Mouse (Mus musculus) MEL-GATA-1-ER (cell line): ENCODE data around the gene Rps4x.
A peak's percentile ranks its signal among the peaks of the same experiment; 100 is the strongest.

Experiments used
- DNase-seq: peaks from one replicate; pipeline ENCODE4 v3.0.0-alpha.2; 2012; ENCODE audit warnings: low read depth; ENCODE audit errors: extremely low read depth

Gene Rps4x

GRCm38 (mm10) chrX:102188712-102189497 lies at the start of gene Rps4x:
Gene Rps4x (minus strand): TSS chrX:102189394.
- DNase-seq = peak; percentile 60

DNA sequence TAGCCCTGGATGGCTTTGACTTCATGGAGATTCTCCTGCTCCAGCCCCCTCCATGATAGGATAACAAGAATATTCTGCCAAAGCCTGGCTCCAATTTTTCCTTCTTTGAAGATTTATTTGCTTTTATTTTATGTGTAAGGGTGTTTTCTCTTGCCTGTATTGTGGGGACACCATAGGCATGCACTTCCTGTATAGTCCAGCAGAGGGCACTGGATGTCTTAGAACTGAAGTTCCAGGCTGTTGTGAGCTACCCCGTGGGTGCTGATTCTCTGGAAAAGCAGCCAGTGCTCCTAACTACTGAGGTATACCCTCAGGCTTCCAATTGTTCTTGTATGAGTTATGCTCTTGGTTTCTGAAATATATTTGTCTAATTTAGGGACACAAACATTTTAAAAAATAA lies 29.9 kb upstream of the Rps4x start:
- peak; percentile 70 for DNase-seq

DNA sequence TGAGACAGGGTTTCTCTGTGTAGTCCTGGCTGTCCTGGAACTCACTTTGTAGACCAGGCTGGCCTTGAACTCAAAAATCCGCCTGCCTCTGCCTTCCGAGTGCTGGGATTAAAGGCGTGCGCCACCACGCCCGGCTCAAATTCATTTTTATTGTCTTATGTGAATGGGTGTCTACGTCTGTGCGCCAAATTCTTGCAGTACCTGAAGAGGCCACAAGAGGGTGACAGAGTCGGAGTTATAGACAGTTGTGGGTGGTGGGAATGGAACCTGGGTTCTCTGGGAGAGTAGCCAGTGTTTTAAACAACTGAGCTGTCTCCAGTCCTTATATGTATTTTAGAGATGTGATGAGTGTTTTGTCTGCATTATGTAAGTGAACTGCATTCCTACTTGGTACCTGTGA lies 26.2 kb upstream of the Rps4x start:
- DNase-seq = peak; percentile 71

GRCm38 (mm10) chrX:102190840-102191239 lies 1.6 kb upstream of the Rps4x start:
- DNase-seq = no peak

DNA sequence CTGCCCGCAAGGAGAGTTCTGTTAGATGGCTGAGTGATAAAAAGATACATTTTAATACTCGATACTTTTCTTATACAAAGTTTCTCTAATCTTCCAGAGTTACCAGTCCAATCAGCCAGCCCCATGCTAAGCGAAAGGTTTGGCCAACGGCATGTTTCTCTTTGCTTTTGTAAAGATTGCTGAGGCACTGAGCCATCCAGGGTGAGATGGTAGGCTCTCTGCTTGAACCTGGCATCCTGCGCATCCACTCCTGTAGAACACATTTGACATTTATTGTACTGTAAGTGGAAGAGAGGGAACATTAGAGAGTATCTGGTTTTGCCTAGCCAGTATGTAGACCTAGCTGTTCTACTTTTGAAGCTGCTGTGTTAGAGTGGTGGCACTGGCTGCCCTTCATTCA lies 387 bp upstream of the Rps4x start:
- DNase-seq = no peak

DNA sequence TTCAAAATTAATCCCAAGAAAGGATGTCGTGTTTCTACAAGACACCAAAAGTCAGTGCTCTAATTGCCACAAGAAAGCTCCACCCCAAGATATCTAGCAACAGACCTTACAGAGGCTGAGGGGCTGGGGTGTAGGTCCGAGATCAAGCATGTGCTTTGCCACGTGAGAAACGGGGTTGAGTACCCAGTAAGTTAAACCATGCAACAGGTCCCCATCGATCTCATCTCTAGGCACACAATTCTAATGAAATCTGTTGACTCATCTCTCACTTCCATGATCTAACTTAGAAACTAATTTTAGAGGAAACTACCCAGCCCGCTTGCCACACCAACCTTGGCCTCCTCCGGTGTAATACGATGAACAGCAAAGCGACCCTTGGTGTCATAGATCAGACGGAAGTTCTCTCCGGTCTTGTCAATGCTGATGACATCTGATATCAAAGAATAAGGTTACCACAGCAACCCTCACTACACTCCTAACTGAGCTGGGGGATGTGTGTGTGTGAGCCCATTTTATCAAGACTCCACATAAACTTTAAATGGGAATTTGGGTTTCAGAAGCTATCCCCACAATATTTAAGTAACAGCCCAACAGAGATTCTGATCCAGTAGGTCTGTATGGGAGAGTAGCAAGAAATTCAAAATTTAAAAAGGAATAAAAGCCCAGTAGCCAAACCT lies 2.0 kb downstream of the Rps4x start:
- no peak for DNase-seq

DNA sequence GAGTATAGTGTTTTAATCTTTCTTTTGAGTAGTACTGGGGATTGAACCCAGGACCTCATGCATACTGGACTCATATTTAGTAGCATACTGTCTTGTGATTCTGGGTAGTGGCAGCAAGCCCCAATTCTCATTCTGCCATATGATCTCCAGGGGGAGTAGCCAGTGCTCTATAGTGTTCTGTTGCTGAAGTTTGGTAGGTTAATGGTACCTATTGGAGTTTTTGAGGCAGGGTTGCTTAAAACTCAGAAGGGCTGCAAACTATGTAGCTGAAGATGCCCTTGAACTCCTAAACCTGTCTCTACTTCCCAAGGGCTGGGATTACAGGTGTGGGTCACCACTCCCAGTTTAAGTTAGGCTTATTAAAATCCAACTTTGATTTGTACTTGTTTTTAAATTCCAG lies 6.6 kb downstream of the Rps4x start:
- no peak for DNase-seq

DNA sequence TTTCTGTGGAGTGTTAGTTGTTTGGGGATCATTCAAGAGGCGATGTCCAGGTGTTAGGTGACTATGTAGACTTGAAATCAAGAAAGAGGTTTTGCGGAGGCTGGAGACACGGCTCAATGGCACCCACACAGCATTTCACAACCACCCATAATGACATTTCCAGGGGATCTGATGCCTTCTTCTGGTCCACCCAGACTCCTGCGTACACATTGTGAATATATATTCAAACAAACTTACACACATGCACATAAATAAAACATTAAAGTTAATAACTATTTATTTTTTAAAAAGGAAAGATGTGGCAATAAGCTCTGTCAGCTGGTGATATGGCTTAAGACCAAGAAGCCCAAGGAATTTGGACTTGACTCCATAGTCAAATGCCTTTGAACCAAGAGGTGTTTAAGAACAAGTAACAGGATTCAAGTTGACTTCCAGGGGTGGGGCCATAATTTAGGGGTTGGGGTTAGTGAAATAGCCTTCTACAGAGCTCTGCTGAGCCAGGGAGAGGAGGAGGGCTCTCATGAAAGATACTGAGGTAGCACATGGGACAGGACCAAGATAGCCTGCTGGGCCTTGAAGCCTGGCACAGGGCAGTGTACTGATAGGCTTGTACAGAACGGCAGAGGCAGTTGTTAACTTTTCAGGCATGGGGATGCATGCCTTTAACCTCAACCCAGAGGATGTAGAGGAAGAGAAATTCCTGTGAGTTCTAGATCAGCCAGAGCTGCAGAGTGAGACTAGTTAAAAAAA lies 13.5 kb downstream of the Rps4x start:
- no peak for DNase-seq

DNA sequence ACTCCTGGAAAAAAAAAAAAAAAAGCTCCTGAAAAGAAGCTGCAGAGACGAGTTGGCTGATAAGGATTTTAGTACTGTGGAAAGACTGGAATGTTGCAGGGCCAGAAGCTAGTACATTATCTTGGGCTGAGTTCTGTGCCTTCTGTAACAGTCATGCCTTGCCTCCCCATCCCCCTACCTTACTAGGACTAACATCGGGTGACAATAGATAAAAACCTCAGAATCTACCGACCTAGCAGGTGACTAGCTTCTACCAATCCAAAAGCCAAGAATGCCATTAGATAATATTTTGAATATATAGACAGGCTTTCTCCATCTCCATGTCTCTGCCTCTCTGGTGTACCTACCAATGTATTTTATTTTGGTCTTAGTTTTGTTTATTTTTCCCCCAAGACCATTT lies 18.3 kb downstream of the Rps4x start:
- no peak for DNase-seq

DNA sequence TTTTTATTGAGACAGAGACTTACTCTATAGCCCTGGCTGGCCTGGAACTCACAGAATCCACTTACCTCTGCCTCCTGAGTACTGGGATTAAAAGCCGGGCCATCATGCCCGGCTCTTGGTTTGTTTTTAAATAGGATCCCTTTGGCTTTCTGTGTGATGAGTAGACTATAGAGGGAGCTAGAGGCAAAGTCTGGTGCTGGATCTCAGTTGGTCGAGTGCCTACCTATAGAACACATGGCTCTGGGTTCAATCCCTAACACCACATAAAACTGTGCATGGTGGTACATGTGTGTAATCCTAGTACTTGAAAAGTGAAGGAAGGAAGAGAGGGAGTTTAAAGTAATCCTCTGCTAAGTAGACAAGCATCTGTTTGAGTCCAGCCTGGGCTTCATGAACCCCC lies 19.1 kb downstream of the Rps4x start:
- DNase-seq = no peak

GRCm38 (mm10) chrX:102169724-102170123 lies 19.5 kb downstream of the Rps4x start:
- no peak for DNase-seq

DNA sequence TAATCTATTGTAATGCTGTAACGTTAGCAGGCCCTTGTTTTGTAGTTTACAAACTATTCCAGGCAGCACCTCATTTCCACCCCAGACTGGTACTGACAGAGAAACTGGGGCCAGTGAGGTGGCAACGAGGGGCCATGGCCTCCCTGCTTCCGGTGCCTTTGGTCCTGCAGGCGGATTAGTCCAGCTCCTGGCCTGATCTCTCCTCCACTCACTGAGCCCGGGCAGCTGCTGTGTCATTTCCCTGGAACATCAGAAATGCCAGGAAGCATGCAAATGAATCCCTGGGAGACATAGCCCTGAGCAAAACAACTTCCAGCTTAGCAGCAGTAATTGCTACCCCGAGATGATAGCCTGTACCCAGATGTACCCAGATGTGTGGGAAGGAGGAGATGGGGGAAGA lies 22.2 kb downstream of the Rps4x start:
- no peak for DNase-seq

DNA sequence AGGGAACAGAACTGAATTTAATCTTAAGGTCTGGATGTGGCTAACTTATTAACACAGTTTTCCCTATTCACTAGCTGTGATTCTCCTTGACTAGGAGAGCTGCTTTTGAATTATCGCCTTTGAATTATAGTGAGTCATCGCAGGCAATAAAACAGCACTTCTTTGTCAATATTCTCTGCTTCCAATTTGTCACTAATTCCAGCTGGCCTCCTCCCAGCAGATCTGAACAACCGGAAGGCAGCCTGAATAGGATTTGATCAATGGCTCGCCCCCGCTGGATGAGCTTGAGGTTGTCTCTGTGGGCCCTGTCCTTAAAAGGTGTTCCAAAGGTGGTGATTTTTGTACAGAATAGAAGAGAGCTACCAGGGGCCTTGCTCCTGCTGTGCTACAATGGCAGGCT lies 22.7 kb downstream of the Rps4x start:
- no peak for DNase-seq

DNA sequence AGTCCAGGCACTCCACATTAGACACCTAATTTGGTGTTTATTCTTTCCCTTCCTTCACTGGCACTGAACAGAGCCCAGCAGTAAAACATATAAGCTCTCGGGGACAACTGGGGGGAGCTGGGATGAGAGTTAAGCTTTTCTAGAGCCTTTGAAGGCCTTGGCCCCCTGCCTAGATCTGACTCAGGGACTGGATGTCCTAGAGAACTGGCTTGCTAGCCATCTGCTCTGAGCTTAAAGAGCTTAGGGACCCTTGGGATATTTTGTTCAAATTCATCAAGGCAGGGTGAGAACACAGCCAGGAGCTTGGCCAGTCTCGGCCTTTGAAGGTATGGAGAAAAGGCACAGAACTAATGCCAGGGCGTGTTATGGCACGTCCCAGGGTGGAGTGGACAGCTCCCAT lies 25.7 kb downstream of the Rps4x start:
- no peak for DNase-seq

- no peak for DNase-seq
These were observed 26.1 kb downstream of the Rps4x start for GRCm38 (mm10) chrX:102163096-102163495.

DNA sequence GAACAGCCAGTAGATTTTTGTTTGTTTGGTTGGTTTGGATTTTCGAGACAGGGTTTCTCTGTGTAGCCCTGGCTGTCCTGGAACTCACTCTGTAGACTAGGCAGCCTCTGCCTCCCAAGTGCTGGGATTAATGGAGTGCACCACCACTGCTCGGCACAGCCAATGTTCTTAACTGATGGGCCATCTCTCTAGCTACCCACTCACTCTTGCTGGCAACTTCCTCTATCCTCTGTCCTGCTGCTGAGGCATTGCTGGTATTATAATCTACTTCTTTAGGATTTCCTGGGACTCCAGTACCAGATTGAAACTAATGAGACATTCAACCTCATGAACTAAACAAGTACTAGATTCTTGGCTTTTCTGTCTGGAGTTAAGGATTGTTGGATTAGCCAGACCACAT lies 28.7 kb downstream of the Rps4x start:
- DNase-seq = peak; percentile 62

DNA sequence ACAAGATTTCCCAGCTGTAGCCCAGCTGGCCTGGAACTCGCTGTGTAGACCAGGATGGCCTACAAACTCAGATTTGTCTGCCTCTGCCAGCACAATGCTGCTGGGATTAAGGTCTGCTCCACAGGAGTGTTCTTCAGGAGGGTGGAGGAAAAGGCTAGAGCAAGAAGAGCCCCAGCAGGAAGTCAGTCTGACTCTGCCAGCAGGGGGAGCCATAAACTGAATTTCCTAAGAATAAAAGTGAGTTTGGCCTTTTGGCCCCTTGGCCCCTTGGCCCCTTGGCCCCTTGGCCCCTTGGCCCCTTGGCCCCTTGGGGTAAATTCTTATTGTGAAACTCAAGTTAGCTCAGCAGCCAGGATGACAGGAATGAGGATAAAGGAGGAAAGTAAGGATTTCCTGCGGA lies 29.4 kb downstream of the Rps4x start:
- DNase-seq = no peak

GRCm38 (mm10) chrX:102157423-102157791 lies 31.8 kb downstream of the Rps4x start:
- no peak for DNase-seq

DNA sequence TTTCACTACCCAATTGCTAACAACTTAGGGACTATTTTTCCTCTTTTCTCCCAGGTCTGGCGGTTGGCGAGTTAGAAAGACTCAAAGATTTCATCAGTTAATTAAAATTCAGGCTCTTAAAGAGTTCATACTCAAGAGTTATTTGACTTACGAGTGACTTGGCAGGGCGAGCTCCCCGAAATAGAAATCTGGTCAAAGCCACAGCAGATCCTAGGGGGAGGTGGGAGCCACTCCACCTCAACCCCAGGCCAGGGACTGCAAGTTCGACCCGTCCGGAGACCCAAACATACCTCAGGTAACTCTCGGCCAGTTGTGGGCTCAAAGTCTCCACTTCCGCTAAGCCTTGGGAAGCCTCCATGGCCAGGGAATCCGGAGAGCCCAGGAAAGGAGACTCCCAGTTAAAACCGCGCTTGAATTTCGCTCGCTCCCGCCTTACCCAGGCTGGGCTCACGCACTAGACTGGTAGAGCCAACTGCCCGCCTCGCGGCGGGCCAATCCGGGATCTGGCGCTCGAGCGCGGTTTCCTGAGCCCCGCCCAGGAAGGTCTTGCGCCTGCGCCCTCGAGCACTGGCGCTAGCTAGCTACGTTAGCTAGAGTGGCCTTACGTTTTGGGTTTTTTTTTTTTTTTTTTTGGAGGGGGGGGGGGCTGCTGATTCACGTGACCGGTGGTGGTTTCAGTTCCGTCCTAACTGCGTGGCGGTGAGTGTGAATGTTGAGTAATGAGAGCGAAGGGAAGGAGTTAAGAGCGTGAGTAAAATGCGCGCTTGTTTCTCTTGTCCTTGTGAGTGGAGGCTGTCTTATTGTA lies 32.4 kb downstream of the Rps4x start, which contains the start of gene Ercc6l:
Gene Ercc6l (minus strand): TSS at position 474 of the 805 bp plus-strand sequence.
- peak; percentile 91 for DNase-seq

- DNase-seq = no peak
These were observed 48.0 kb downstream of the Rps4x start for GRCm38 (mm10) chrX:102141157-102141556.
